Comparison of ENCODE assay signal across 8 mouse cellular contexts in the genomic region with DNA sequence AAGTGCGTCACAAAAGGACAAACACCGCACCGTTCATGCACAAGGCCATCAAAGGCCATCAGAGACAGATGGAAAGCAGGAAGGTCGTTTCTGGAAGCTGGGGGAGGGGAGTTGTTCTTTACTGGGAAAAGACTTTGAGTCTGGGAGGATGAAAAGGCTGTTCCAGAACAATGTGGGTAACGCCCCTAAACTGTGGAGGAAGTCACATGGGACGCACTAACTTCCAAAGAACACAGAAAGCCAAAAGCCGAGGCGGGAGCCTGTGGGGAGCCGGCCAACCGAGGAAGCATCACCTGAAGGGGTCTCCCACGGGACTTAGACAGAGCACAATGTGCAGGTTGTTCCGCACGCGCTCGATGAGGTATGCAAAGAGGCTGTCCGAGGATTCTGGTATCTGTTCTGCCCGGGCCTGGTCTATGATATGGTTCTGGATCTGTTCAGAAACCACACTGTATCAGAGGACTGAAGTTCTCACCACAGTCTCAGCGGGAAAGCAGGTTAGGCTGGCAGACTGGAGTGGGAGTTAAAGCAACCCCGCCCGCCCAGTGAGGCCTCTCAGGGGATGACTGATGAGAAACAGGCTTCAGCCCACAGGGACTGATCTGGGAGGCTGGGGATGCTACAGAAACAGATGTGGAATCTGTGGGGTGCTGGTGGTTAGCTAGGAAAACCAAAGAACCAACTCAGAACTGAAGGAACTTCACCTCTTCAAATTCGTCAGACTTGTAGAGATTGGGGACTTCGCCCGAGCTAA. TPM values are rescaled to one million over a fixed set of nuclear protein-coding genes. Genes with fewer than 3 reads are reported as not detected.
DNase-seq lines count a peak whose midpoint lies in the region; ATAC-seq and TF ChIP-seq lines count a peak whose summit lies in the region.

No protein-coding gene starts in this region.

- H3K4me2 ChIP-seq in heart, embryonic 12.5 days: peak overlapping the region; percentile 59
- no peak overlapping the region for H3K4me2 ChIP-seq in limb, embryonic 11.5 days (ENCODE audit: low read depth, severe bottlenecking)
- H3K4me2 ChIP-seq in stomach, postnatal 0 days (replicated peaks; ENCODE audit: low read depth): 0 out of 2 replicates have a peak overlapping the region, but pooled peaks have one; percentile 8
- no peak overlapping the region for H3K4me2 ChIP-seq in forebrain, embryonic 16.5 days (ENCODE audit: low read length)

- peak overlapping the region; percentile 11; the same call in 1 of the 2 replicates for H3K9ac ChIP-seq in heart, embryonic 12.5 days
- no peak overlapping the region for H3K9ac ChIP-seq in limb, embryonic 11.5 days (ENCODE audit: low read length)
- H3K9ac ChIP-seq in stomach, postnatal 0 days (ENCODE audit: low read length): no peak overlapping the region
- H3K9ac ChIP-seq in forebrain, embryonic 16.5 days (replicated peaks; ENCODE audit: low read depth, low read length): no peak overlapping the region

- DNase-seq in testis, postnatal 14 days (ENCODE audit: low spot score): no peak
- peak; percentile 27 for DNase-seq in limb, embryonic 11.5 days (ENCODE audit: low spot score)
- no peak for DNase-seq in stomach, postnatal 0 days (ENCODE audit: low spot score)
- DNase-seq in urinary bladder, postnatal 4 days (ENCODE audit: low spot score in 2 of 2): no peak

- H3K27me3 ChIP-seq in testis, adult 2 months (ENCODE audit: control insufficient read depth, insufficient read depth, low read length): no peaks in the 10 kb centered on the region
- H3K27me3 ChIP-seq in heart, embryonic 12.5 days (replicated peaks): peaks cover 10% of the 10 kb centered on the region
- no peaks in the 10 kb centered on the region for H3K27me3 ChIP-seq in limb, embryonic 11.5 days (ENCODE audit: control insufficient read depth, insufficient read depth, low read length)
- H3K27me3 ChIP-seq in stomach, postnatal 0 days (ENCODE audit: control insufficient read depth, insufficient read depth, low read length): no peaks in the 10 kb centered on the region
- H3K27me3 ChIP-seq in forebrain, embryonic 16.5 days (replicated peaks; ENCODE audit: control insufficient read depth, insufficient read depth, low read length): no peaks in the 10 kb centered on the region

- H3K9me3 ChIP-seq in heart, embryonic 12.5 days (replicated peaks): no peaks in the 10 kb centered on the region
- H3K9me3 ChIP-seq in limb, embryonic 11.5 days (ENCODE audit: control insufficient read depth, low read length): no peaks in the 10 kb centered on the region
- H3K9me3 ChIP-seq in stomach, postnatal 0 days (ENCODE audit: control insufficient read depth, low read length): no peaks in the 10 kb centered on the region
- H3K9me3 ChIP-seq in forebrain, embryonic 16.5 days (ENCODE audit: control insufficient read depth, low read length): no peaks in the 10 kb centered on the region

- no peak for TF ChIP-seq POLR2A in testis, adult 2 months (IDR thresholded peaks at IDR 0.05; ENCODE audit: control insufficient read depth, low read depth, low read length)

- no peaks in the 10 kb centered on the region; the same call in 1 of the 2 replicates for H3K36me3 ChIP-seq in testis, adult 2 months (ENCODE audit: control insufficient read depth, insufficient read depth, low read length)
- no peaks in the 10 kb centered on the region for H3K36me3 ChIP-seq in heart, embryonic 12.5 days
- H3K36me3 ChIP-seq in limb, embryonic 11.5 days (ENCODE audit: control insufficient read depth, insufficient read depth, low read length): no peaks in the 10 kb centered on the region
- H3K36me3 ChIP-seq in stomach, postnatal 0 days (ENCODE audit: control insufficient read depth, insufficient read depth, low read length): no peaks in the 10 kb centered on the region
- H3K36me3 ChIP-seq in forebrain, embryonic 16.5 days (ENCODE audit: control insufficient read depth, insufficient read depth): no peaks in the 10 kb centered on the region

- TF ChIP-seq CTCF in testis, adult 2 months (IDR thresholded peaks at IDR 0.05; ENCODE audit: control insufficient read depth, insufficient read depth, insufficient replicate concordance, low read depth, low read length): no peak
- no peak for TF ChIP-seq CTCF in stomach, postnatal 0 days (IDR thresholded peaks at IDR 0.05; ENCODE audit: low read depth)

- no peak for TF ChIP-seq EP300 in stomach, postnatal 0 days (optimal IDR thresholded peaks at IDR 0.05)

- peak; percentile 61 for ATAC-seq in heart, embryonic 12.5 days (ENCODE audit: insufficient number of reproducible peaks, low FRiP score)
- peak; percentile 17; the same call in 1 of the 2 replicates for ATAC-seq in limb, embryonic 11.5 days (ENCODE audit: insufficient number of reproducible peaks, low FRiP score, low TSS enrichment, low read depth)
- ATAC-seq in stomach, postnatal 0 days (ENCODE audit: low FRiP score, low TSS enrichment): peak; percentile 32; the same call in 1 of the 2 replicates
- ATAC-seq in forebrain, embryonic 16.5 days: no peak
- no peak for ATAC-seq in monocyte, adult 5-6 weeks (replicated peaks; ENCODE audit: insufficient number of reproducible peaks, low FRiP score, low TSS enrichment, poor library complexity, severe bottlenecking)

- 27% methylated on average over 23 of the region's 23 CpGs for WGBS in heart, embryonic 12.5 days
- WGBS in limb, embryonic 11.5 days: 64% methylated on average over 23 of the region's 23 CpGs
- WGBS in stomach, postnatal 0 days: 47% methylated on average over 23 of the region's 23 CpGs
- WGBS in forebrain, embryonic 16.5 days: 60% methylated on average over 23 of the region's 23 CpGs

- peak overlapping the region; percentile 68 for H3K27ac ChIP-seq in testis, adult 2 months (ENCODE audit: control insufficient read depth, insufficient read depth, low read depth, low read length)
- H3K27ac ChIP-seq in heart, embryonic 12.5 days (ENCODE audit: poor library complexity, severe bottlenecking): peak overlapping the region; percentile 73
- no peak overlapping the region for H3K27ac ChIP-seq in limb, embryonic 11.5 days (replicated peaks; ENCODE audit: low read depth, low read length)
- peak overlapping the region; percentile 53 for H3K27ac ChIP-seq in stomach, postnatal 0 days (replicated peaks)
- H3K27ac ChIP-seq in forebrain, embryonic 16.5 days (ENCODE audit: low read length): no peak overlapping the region

- H3K4me1 ChIP-seq in testis, adult 2 months (ENCODE audit: control insufficient read depth, insufficient read depth, low read length): no peaks in the 10 kb centered on the region; the same call in 1 of the 2 replicates
- H3K4me1 ChIP-seq in heart, embryonic 12.5 days (replicated peaks): peaks cover 39% of the 10 kb centered on the region
- 0 out of 2 replicates have a peak, but pooled peaks cover 8% of the 10 kb centered on the region for H3K4me1 ChIP-seq in limb, embryonic 11.5 days (ENCODE audit: control insufficient read depth, insufficient read depth, low read length)
- no peaks in the 10 kb centered on the region for H3K4me1 ChIP-seq in stomach, postnatal 0 days (replicated peaks; ENCODE audit: control insufficient read depth, insufficient read depth)
- no peaks in the 10 kb centered on the region for H3K4me1 ChIP-seq in forebrain, embryonic 16.5 days (replicated peaks; ENCODE audit: control insufficient read depth, insufficient read depth, low read length)

- no peak overlapping the region; the same call in none of the 2 replicates for H3K4me3 ChIP-seq in testis, adult 2 months (ENCODE audit: control insufficient read depth, low read depth, low read length)
- H3K4me3 ChIP-seq in heart, embryonic 12.5 days: peak overlapping the region; percentile 17
- H3K4me3 ChIP-seq in limb, embryonic 11.5 days (ENCODE audit: low read depth, low read length): no peak overlapping the region
- no peak overlapping the region for H3K4me3 ChIP-seq in stomach, postnatal 0 days (ENCODE audit: low read depth, low read length)
- H3K4me3 ChIP-seq in forebrain, embryonic 16.5 days (replicated peaks; ENCODE audit: low read length): no peak overlapping the region

RNA-seq across cellular contexts. Expression of gene Kdm6b, which starts 38.8 kb away (rescaled TPM):
- 8.0 and 8.6 TPM in 2 replicates for polyA plus RNA-seq in testis, adult 2 months (2012; rRNA removed)
- polyA plus RNA-seq in heart, embryonic 12.5 days (2016; fragmentation: Nextera tagmentation; extraction: Ambion mirVana): 24.9 and 25.4 TPM in 2 replicates
- 42.4 and 44.5 TPM in 2 replicates for polyA plus RNA-seq in limb, embryonic 11.5 days (2014; fragmentation: Nextera tagmentation; extraction: Ambion mirVana)
- 12.9 and 13.1 TPM in 2 replicates for polyA plus RNA-seq in stomach, postnatal 0 days (2015; fragmentation: Nextera tagmentation; extraction: Ambion mirVana)
- 48.4 and 52.8 TPM in 2 replicates for polyA plus RNA-seq in forebrain, embryonic 16.5 days (2015; fragmentation: Nextera tagmentation; extraction: Ambion mirVana)
- 14.3 to 27.5 TPM (median 16.8 TPM) in 3 replicates for total RNA-seq in monocyte, adult 5-6 weeks (2017)

RNA-seq across cellular contexts. Expression of gene Tmem88, which starts 54.3 kb away (rescaled TPM):
- 2.0 and 2.4 TPM in 2 replicates for polyA plus RNA-seq in testis, adult 2 months (2012; rRNA removed)
- polyA plus RNA-seq in heart, embryonic 12.5 days (2016; fragmentation: Nextera tagmentation; extraction: Ambion mirVana): 34.4 and 35.7 TPM in 2 replicates
- polyA plus RNA-seq in limb, embryonic 11.5 days (2014; fragmentation: Nextera tagmentation; extraction: Ambion mirVana): 22.7 and 23.6 TPM in 2 replicates
- polyA plus RNA-seq in stomach, postnatal 0 days (2015; fragmentation: Nextera tagmentation; extraction: Ambion mirVana): 14.9 and 17.8 TPM in 2 replicates
- 5.9 and 6.2 TPM in 2 replicates for polyA plus RNA-seq in forebrain, embryonic 16.5 days (2015; fragmentation: Nextera tagmentation; extraction: Ambion mirVana)
- total RNA-seq in monocyte, adult 5-6 weeks (2017): 3.1 to 3.8 TPM in 2 of 3 replicates, not detected in the other

RNA-seq across cellular contexts. Expression of gene Cyb5d1, which starts 56.9 kb away (rescaled TPM):
- polyA plus RNA-seq in testis, adult 2 months (2012; rRNA removed): 35.3 and 42.5 TPM in 2 replicates
- polyA plus RNA-seq in heart, embryonic 12.5 days (2016; fragmentation: Nextera tagmentation; extraction: Ambion mirVana): 24.8 and 27.1 TPM in 2 replicates
- polyA plus RNA-seq in limb, embryonic 11.5 days (2014; fragmentation: Nextera tagmentation; extraction: Ambion mirVana): 29.2 and 37.0 TPM in 2 replicates
- polyA plus RNA-seq in stomach, postnatal 0 days (2015; fragmentation: Nextera tagmentation; extraction: Ambion mirVana): 9.1 and 9.5 TPM in 2 replicates
- 42.5 and 44.2 TPM in 2 replicates for polyA plus RNA-seq in forebrain, embryonic 16.5 days (2015; fragmentation: Nextera tagmentation; extraction: Ambion mirVana)
- total RNA-seq in monocyte, adult 5-6 weeks (2017): 19.2 to 55.3 TPM (median 20.9 TPM) in 3 replicates

RNA-seq across cellular contexts. Expression of gene Naa38, which starts 57.0 kb away (rescaled TPM):
- 325 and 343 TPM in 2 replicates for polyA plus RNA-seq in testis, adult 2 months (2012; rRNA removed)
- 147 and 150 TPM in 2 replicates for polyA plus RNA-seq in heart, embryonic 12.5 days (2016; fragmentation: Nextera tagmentation; extraction: Ambion mirVana)
- polyA plus RNA-seq in limb, embryonic 11.5 days (2014; fragmentation: Nextera tagmentation; extraction: Ambion mirVana): 129 and 141 TPM in 2 replicates
- polyA plus RNA-seq in stomach, postnatal 0 days (2015; fragmentation: Nextera tagmentation; extraction: Ambion mirVana): 153 and 170 TPM in 2 replicates
- 79.2 and 86.1 TPM in 2 replicates for polyA plus RNA-seq in forebrain, embryonic 16.5 days (2015; fragmentation: Nextera tagmentation; extraction: Ambion mirVana)
- 51.4 to 93.3 TPM (median 54.6 TPM) in 3 replicates for total RNA-seq in monocyte, adult 5-6 weeks (2017)

Comparison
In these comparisons a context has a peak if more than half of its experiments do, and no peak if none do; other contexts are left out.
1. H3K27ac ChIP-seq: peak in testis, adult 2 months (single experiment), heart, embryonic 12.5 days (single experiment) and stomach, postnatal 0 days (single experiment); none in limb, embryonic 11.5 days (single experiment) and forebrain, embryonic 16.5 days (single experiment).
2. ATAC-seq: peak in heart, embryonic 12.5 days (single experiment), limb, embryonic 11.5 days (single experiment) and stomach, postnatal 0 days (single experiment); none in forebrain, embryonic 16.5 days (single experiment) and monocyte, adult 5-6 weeks (single experiment).
3. H3K4me2 ChIP-seq: peak in heart, embryonic 12.5 days (single experiment) and stomach, postnatal 0 days (single experiment); none in limb, embryonic 11.5 days (single experiment) and forebrain, embryonic 16.5 days (single experiment).